Mouse (Mus musculus) left cerebral cortex, postnatal 25 days (tissue): ENCODE results near the gene Avpr1b. TPM values are rescaled to one million over a fixed set of nuclear protein-coding genes. Genes with fewer than 3 reads are reported as not detected.
"Not testable (repeated sequence)": the region's sequence is repeated elsewhere in the genome, so short reads cannot be mapped to it uniquely, and the experiment has no call there.

Experiments used
- DNase-seq, 2 experiments: peaks; one replicate each; pipeline ENCODE4 v3.0.0; 2022; ENCODE audit warnings: low spot score in 2 of 2, mixed read lengths in 1 of 2
- intact Hi-C: fragments of 180-260 bp; cut with DNase I; formaldehyde crosslinking; loops from one replicate; pipeline ENCODE4 v1.15.1; 2025
- total RNA-seq, 2 experiments: library from RNA; stranded (reverse); gene quantifications; 2 replicates each; pipeline ENCODE4 v1.2.3; 2021

The Avpr1b gene
- not detected for total RNA-seq

DNA sequence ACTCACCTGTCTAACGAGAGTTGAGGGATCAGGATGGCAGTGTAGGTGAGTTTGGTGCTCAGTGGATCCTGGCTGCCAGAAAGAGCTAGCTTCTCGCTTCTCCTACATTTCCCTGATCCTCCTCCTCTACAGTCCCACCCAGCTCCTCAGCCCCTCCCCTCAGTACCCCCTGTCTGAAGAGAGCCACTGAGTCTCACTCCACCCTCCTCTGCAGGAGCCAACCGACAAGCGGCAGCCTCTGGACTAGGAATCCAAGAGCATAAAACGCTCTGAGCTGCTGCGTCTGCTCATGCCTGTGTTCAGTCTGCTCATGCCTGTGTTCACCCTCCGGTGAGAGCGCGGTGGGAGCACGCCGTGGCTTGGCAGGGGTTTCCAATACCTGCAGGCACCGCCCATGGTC, at the start of gene Avpr1b:
Avpr1b (plus strand) TSS at position 335 of the 400 bp plus-strand sequence.
- intact Hi-C loops: no loop called here
- DNase-seq: no peak

DNA sequence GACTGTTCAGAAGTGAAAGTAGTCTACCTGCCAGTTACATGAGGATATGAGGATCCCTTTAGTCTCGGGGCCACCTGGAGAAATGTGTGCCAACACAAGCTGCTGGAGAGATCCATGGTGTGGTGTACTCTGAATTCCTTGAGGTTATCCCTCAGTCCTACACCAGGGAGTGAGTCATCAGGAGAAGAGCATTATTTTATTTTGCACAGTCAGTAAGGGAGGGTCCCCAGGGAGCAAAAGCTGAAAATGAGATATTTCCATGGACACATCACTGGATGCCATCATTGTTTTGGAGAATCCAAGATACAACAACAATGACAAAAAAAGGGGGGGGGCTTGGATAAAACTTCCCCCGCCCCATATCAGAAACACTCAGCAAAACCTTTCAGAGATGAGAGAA, 47.1 kb upstream of the Avpr1b start:
- intact Hi-C loops: loop anchor here (10.0 kb wide), 1 partner anchor 367 kb away; no protein-coding TSS in a partner anchor
- no peak for DNase-seq

DNA sequence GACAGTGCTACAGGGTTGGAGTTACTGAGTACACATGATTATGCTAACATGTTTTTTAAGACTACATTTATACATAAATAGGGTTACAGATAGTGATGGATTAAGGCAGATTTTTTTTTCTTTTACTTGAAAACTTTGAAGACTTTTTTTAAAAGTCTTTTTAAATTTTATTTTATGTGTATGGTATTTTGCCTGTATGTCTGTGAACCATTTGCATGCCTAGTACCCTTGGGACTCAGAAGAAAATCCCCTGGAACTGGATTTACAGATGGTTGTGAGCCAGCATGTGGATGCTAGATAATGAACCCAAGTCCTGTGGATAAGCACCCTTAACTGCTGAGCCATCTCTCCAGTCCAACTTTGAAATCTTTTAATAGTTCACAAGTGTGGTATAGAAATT, 45.6 kb upstream of the Avpr1b start:
- intact Hi-C loops: loop anchor here (10.0 kb wide), 1 partner anchor 369 kb away; no protein-coding TSS in a partner anchor

DNA sequence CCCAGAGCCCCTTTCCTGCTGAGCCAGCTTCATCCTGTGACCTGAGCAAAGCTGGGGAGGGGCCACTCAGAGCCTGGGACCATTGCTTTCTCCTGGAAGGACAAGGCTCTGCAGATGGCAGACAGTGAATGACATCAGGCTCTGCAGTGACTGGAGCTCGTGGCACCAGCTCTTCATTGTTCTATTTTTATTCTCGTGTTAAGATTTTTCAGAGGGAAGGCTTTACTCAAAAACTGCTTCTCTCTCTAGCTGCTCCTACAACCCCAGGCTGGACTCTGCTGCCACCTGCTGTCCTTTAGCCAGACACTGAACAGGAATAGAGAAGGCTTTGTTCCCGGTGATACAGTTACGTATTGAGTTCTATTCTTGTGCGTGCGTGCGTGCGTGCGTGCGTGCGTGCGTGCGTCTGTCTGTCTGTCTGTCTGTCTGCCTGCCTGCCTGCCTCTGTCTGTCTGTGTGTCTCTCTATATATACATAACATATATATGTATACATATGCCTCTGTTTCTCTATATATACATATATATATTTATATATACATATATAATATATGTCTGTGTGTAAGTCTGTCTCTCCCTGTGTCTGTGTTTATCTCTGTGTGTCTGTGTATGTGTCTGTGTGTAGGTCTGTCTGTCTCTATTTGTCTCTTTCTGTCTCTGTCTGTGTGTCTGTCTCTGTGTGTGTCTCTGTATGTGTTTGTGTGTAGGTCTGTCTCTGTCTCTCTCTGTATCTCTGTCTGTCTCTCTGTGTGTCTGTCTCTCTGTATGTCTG, 43.8 kb upstream of the Avpr1b start:
- intact Hi-C loops: loop anchor here (2.0 to 10.0 kb wide), 2 partner anchors 264 to 370 kb away; no protein-coding TSS in a partner anchor
- DNase-seq: peak; percentile 82 to 91

More for the DNA sequence above, 45.6 kb upstream of the Avpr1b start:
- DNase-seq: no peak

DNA sequence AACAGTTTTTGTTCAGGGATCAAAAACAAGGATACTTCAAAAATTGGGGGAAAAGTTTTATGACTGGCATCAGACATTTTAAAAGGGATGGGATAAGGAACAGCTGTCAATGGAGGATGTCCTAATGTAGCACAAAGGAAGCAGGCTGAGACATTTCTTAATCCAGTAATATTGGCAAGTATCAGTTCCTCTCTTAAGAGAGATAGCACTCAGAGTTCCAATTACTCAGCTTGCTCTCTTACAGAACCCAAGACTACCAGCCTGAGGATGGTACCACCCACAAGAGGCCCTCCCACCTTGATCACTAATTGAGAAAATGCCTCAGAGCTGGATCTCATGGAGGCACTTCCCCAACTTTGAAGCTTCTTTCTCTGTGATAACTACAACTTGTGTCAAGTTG, 38.5 kb upstream of the Avpr1b start:
- intact Hi-C loops: no loop called here
- DNase-seq: no peak

DNA sequence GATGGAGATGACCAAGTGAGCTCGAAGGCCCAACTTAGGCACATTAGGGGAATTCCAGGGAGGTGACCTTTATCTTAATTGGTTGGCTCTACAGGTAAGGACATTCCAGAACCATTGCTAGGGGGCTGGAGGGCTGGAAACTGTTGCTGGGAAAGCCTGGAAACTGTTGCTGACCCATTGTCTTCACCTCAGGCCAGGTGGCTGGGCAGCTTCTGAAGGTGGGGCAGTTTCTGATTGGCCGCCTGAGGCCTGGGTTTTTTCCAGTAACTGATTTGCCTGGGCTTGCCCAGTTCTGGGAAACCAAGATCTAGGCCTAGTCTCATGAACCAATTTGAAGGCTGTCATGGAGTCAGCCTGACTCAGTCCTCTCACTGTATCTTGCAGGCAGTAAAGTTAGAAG, 37.0 kb upstream of the Avpr1b start:
- intact Hi-C loops: no loop called here
- DNase-seq: no peak

DNA sequence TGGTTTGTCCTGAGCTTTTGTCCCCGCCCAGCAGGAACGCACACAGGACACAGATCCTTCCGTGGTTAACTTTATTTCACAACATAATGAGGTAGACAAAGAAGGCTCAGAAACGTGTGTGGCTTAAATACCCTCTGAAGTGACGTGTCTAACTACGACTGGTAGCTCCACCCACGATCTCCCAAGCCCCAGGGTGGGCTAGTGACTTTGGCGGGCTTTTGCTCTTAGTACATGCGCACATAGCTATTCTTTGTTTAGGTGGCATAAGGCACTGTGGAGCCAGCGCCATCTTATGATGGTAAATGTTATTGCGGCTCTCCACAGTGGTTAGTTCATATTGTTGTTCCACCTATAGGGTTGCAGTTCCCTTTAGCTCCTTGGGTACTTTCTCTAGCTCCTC, 33.0 kb upstream of the Avpr1b start:
- intact Hi-C loops, DNase-seq: not testable (repeated sequence)

DNA sequence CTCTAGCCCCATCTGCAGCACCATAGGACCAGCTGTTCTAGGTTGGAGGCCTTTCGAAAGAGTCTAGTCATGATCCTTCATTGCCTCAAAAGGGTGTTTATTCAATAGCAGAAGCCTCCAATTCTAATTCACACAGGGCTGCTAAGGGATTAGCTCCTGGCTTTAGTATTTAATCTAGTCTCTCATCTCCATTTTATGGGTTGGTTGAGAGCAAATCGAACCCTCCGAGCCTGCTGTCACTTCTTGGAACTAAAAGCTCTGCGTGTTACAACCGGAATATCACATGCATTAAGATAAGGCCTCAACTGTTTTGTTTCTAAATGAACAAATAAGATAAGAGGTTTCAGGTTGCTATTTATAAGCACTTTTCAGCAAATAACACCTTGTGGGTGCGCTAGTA, 29.3 kb upstream of the Avpr1b start:
- no peak for DNase-seq
- intact Hi-C loops: no loop called here

DNA sequence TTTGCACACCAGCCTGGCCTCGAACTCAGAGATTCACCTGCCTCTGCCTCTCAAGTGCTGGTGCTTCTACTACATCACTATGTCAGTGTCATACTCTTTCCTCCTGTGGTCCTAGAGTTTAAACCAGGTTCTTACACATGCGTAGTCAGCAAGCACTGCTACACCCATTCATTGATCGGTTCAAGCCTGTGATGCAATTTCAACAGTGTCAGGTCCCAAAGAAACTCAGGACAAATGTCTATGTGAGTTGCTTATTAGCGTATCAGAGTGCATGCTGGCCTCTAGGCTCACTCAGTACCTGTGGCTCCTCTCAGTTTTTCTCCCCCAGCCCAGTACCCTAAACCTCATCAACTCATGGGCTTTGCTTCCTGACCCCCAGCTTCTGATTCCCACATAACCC, 28.6 kb upstream of the Avpr1b start:
- DNase-seq: no peak
- intact Hi-C loops: no loop called here

DNA sequence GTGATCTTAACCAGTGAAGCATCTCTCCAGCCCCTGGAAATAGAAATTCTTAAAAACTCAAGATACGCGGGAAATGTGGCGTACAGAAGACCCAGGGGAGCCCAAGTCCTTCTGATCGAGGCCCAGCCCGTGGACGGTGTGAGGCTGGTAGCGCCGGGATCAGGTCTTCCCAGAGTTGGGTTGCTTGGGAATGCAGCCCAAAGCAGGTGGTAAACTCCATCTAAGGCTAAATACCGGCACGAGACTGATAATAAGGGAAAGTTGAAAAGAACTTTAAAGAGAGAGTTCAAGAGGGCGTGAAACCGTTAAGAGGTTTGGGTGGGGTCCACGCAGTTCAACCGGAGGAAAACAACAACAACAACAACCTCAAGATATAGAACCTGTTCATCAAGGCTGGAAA, 25.3 kb upstream of the Avpr1b start:
- DNase-seq: no peak
- intact Hi-C loops: no loop called here

DNA sequence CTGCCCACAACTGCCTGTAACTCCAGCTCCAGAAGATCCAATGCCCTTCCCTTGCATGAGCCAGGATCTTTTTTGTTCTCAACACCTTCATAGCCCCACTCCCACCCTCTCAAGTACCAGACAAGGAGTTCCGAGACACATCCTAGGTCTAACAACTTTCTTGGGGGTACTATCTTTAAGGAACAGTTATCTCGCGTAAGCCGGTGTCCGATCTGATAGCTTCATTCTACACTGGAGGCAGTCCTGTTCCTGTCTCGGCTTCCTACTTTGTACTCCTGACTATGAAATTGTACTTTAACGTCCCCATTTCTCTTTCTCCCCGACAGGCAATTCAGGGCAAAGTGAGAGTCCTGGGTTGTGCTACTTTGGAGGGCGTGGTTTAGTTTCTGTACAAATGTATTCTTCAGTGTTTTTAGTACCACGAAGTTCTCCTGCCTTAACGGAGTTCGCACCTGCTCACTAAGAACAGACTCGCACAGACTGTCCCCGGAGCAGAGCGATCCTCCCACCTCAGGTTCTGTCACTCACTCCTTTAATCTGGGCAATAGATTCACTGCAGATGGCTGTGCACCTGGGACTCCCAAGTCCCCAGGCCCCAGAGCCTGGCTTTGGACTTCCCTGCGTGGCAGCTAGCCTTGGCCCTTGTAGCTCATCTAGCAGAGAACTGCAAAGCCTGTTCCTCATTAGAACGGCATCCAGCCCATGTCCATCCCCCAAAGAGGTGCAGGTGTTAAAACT, 19.9 kb upstream of the Avpr1b start:
- DNase-seq: no peak
- intact Hi-C loops: no loop called here

DNA sequence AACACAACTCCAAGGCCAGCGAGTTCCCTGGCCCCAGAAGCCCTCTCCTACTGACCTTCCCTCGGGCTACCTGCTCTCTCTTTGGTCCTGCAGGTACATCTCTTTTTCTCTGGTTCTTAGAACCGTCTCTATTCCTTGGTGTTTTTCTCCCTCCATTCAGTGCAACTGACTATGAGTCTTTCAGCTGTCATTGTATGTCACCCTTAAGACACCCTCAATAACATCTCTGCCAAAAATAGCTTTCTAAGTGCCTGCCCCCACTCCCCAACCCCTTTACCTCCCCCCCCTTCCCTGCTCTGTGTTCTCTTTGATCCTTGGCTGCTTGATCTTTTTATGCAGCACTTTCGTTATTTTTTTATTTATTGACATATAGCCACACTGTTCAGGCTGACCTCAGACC, 18.6 kb upstream of the Avpr1b start:
- intact Hi-C loops: no loop called here
- no peak for DNase-seq

DNA sequence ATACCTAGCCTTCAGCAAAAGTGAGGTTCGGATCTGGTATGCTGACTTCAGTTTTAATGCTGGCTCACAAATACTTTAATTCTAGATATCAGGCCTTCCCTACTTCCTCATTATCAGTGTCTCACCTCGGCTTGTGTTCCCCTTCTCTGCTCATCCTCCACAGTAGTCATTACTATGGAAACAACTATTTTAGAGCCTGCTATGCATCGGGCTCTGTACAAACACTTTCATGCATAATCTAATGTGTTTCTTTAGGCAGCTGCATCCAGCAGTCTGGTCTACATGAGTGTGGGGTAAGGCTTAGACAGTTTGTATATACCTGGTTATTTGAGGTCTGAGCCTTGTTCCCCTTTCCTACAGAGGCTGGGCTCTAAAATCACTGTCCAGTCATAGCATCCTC, 15.4 kb upstream of the Avpr1b start:
- DNase-seq: no peak

DNA sequence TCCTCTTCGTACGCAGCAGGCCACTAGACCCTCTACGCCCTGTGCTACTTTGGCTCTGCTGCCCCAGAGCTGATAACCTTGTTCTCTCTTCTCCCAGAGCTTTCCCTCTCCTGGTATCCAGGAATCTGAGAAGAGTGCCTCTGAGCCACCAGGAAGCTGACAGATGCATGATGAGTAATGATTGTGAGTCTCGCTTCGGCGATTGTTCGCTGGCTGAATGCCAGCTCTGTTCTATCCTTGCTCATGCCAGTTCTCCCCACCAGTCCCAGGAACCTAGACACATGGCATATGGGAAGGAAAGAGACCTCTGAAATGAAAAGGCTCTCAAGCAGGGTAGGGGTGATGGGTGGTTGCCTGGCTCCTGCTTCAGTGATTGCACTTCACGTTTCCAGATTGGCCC, 12.2 kb upstream of the Avpr1b start:
- intact Hi-C loops: no loop called here
- peak; percentile 49 to 58 for DNase-seq

More for the DNA sequence above, 15.4 kb upstream of the Avpr1b start:
- intact Hi-C loops: no loop called here

DNA sequence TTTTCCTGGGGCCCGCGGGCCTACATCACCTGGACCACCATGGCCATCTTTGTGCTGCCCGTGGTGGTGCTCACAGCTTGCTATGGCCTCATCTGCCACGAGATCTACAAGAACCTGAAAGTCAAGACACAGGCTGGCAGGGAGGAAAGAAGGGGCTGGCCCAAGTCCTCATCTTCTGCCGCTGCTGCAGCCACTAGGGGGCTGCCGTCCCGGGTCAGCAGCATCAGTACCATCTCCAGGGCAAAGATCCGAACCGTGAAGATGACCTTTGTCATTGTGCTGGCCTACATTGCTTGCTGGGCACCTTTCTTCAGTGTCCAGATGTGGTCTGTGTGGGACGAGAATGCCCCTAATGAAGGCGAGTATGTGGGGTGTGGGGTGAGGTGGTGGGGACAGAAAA, 1.3 kb downstream of the Avpr1b start:
- no peak for DNase-seq

DNA sequence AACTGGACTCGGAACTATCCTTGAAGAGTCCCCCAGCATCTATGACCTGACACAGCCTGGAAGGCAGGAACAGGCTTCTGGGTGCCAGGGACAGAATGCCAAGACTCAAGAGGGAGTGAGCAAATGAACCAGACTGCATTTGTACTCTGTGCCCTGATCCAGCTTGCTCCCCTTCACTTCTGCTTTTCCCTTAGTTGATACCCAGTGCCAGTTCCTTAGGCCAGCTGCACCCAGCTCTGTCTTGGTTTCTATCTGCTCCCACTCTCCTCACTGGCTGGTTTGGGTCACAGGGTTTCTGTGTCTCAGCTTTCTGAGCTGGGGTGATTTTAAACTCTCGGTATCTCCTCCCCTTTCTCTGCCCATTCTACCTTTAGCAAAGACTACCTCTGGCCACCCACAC, 7.7 kb downstream of the Avpr1b start:
- DNase-seq: no peak
- intact Hi-C loops: no loop called here

More for the DNA sequence above, 1.3 kb downstream of the Avpr1b start:
- intact Hi-C loops: no loop called here

DNA sequence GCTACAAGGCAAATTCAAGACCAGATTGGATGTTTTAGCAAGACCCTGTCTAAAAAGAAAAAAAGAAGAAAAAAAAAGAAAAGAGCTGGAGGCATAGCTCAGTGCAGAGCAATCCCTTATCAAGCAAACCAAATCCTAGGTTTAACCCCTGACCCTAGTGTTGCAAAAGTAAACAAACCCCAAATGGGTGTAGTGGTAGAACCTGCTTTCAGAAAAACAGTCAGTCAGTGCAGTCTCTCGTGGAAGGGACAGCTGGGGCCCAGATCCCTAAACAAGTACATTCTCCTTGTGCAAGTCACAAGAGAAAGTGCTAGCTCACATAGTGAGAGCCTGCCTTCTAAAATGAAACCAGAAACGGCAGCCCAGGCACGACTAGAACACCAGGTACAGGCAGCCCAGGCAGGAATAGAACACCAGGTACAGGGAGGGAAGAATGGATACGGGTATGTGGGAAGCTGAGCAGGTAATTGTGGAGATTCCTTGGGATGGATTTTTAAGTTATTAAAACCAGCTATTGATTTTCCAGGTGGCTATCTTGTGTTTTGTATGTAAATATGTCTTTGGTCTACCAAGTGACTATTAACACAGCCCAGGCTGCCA, 13.6 kb downstream of the Avpr1b start:
- no peak for DNase-seq
- intact Hi-C loops: loop anchor here (5.0 to 10.0 kb wide), 2 partner anchors 45 to 152 kb away; no protein-coding TSS in a partner anchor

DNA sequence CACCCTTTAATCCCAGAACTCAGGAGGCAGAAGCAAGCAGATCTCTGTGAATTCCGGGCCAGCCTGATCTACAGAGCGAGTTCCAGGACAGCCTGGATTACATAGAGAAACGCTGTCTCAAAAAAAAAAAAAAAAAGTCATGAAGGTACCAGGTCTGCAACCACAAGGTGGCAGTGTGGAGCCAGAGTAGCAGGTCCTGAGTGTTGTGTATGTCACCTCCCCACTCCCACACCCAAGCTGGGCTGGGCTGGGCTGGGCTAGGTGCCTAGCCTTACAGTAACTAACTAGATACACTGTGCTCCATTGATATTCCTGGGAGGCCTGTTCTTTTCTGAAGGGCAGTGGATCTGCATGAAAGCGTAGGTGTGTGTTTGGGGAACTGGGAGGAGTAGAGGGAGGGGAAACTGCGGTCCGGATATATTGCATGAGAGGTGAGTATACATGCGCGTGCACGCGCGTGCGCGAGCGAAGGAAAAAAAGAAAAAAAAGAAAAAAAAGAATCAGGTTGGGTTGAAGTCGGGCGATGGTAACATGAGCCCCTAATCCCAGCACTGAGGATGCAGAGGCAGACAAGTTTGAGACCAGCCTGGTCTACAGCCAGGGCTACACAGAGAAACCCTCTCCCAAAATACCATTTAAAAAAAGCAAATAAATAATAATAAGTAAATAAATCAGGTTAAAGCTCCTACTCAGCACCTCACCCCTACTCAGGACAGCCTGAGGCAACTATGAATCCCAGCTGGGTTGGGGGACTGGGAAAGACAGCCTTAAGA, 14.5 kb downstream of the Avpr1b start:
- intact Hi-C loops: loop anchor here (5.0 to 10.0 kb wide), 2 partner anchors 44 to 151 kb away; no protein-coding TSS in a partner anchor
- DNase-seq: peak; percentile 67 to 70

DNA sequence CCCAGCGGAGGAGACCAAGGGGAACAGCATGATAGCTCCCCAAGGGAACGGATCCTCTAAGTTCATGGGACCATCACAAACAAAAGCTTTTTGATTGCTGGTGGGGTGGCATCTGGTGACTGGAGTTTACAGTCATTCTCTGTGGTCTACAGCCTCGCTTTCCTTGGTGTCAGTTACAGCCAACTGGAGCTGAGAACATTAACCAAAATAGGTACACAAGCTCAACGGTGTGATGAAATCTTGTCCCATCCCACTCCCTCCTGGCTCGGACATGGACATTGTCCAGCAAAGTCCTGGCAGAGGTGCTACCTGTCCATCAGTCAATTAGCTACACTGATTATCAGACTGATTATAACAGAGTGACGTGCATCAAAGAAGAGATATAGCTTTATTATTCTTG, 15.6 kb downstream of the Avpr1b start:
- intact Hi-C loops: loop anchor here (5.0 to 10.0 kb wide), 2 partner anchors 43 to 150 kb away; no protein-coding TSS in a partner anchor
- DNase-seq: no peak
